Mouse (Mus musculus): ENCODE results near the gene Tas2r104.

The Tas2r104 gene

GRCm38 (mm10) chr6:131685644-131686043, at the start of gene Tas2r104:
Gene Tas2r104 (minus strand): TSS chr6:131685744.
- DNase-seq (ENCODE audit: low spot score in 2 of 2) = no peak

DNA sequence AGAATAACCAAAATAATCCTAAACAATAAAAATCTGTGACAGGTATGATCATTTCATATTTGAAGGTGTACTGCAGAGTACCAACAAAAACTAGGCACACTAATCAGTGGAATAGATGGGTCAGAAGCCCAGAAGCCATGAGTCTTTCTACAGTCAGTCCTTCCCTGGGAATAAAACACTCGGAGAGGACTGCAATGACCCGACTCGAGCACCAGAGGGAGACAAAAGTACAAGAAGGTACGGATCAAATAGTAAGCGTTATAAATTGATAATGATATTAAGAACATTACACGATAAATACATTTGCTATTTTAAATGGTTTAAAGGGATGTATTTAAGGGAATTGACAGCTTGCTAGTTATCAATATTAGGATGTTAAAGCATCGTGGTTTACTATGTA, 27.3 kb upstream of the Tas2r104 start:
- no peak for DNase-seq (ENCODE audit: low spot score in 2 of 2)

GRCm38 (mm10) chr6:131689963-131690362, 4.4 kb upstream of the Tas2r104 start, which contains the start of gene Tas2r114:
Gene Tas2r114 (minus strand): TSS chr6:131690063.
- DNase-seq (ENCODE audit: low spot score in 2 of 2) = no peak

GRCm38 (mm10) chr6:131687395-131687794, 1.9 kb upstream of the Tas2r104 start, which contains the start of gene Tas2r105:
Gene Tas2r105 (minus strand): TSS chr6:131687495.
- DNase-seq (ENCODE audit: low spot score in 2 of 2) = no peak

DNA sequence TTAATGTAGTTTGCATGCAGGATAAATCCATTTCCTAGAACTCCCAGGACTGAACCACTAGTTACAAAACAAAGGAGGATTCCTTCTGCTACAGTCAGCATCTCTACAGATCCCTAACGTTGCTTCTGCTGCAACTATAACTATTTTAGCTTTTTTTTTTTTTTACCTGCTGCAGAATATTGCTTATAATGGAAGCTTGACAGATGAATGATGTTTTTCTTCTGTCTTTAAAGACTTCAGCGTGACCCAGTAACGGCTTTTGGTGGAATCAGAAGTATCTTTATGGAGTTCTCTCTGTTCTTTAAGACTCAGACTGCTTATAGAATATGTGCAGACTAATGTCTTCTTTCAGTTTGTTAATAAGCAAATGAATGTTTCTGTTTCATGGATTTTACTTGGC, 6.8 kb downstream of the Tas2r104 start, which contains the start of gene Tas2r106:
Gene Tas2r106, minus strand, starts transcription at position 101 of the 400 bp plus-strand sequence.
- no peak for DNase-seq (ENCODE audit: low spot score in 2 of 2)

DNA sequence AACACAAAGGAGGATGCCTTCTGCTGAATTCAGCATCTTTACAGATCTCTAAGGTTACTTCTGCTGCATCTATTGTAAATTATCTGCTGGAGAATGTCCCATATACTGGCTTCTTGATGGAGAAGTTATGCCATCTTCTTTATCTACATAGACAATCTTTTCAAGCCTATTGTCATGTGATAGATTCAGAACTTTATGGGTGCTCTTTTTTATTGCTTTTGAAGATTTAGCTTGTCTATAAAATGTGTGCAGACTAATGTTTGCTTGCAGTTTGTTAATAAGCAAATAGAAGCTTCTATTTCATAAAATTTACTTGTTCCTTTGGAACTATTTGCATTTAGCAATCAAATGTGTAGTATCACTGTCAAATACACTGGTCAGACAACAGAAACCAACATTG, 25.5 kb downstream of the Tas2r104 start, which contains the start of gene Tas2r107:
Gene Tas2r107, minus strand, starts transcription at position 101 of the 400 bp plus-strand sequence.
- no peak for DNase-seq (ENCODE audit: low spot score in 2 of 2)

Data from frontal cortex, postnatal 25 days (tissue).